Mouse (Mus musculus): ENCODE measurements around the gene Hs3st5.

Hs3st5 gene

GRCm38 (mm10) chr10:36800925-36801482, 294.4 kb downstream of the Hs3st5 start:
- DNase-seq (ENCODE audit: low read depth, low spot score): no peak

GRCm38 (mm10) chr10:36803705-36804104, 297.1 kb downstream of the Hs3st5 start:
- peak; percentile 83 for DNase-seq (ENCODE audit: low read depth, low spot score)

GRCm38 (mm10) chr10:36805265-36805664, 298.7 kb downstream of the Hs3st5 start:
- DNase-seq (ENCODE audit: low read depth, low spot score): no peak

- DNase-seq (ENCODE audit: low read depth, low spot score): no peak
Observed at GRCm38 (mm10) chr10:36805788-36806187, 299.2 kb downstream of the Hs3st5 start.

GRCm38 (mm10) chr10:36807007-36807406, 300.4 kb downstream of the Hs3st5 start:
- DNase-seq (ENCODE audit: low read depth, low spot score): no peak

GRCm38 (mm10) chr10:36818867-36819266, 312.3 kb downstream of the Hs3st5 start:
- no peak for DNase-seq (ENCODE audit: low read depth, low spot score)

GRCm38 (mm10) chr10:36829079-36829478, 322.5 kb downstream of the Hs3st5 start:
- no peak for DNase-seq (ENCODE audit: low read depth, low spot score)

- DNase-seq (ENCODE audit: low read depth, low spot score): no peak
Observed at GRCm38 (mm10) chr10:36832204-36832603, 325.6 kb downstream of the Hs3st5 start.

GRCm38 (mm10) chr10:36834224-36834623, 327.6 kb downstream of the Hs3st5 start:
- peak; percentile 39 for DNase-seq (ENCODE audit: low read depth, low spot score)

GRCm38 (mm10) chr10:36835836-36836516, 329.4 kb downstream of the Hs3st5 start:
- no peak for DNase-seq (ENCODE audit: low read depth, low spot score)

GRCm38 (mm10) chr10:36850231-36850630, 343.6 kb downstream of the Hs3st5 start:
- peak; percentile 73 for DNase-seq (ENCODE audit: low read depth, low spot score)

GRCm38 (mm10) chr10:36862127-36862895, 355.7 kb downstream of the Hs3st5 start:
- DNase-seq (ENCODE audit: low read depth, low spot score): no peak

Data from R1 (cell line).